Comparison of ENCODE assay signal across 8 mouse cellular contexts in the genomic region with DNA sequence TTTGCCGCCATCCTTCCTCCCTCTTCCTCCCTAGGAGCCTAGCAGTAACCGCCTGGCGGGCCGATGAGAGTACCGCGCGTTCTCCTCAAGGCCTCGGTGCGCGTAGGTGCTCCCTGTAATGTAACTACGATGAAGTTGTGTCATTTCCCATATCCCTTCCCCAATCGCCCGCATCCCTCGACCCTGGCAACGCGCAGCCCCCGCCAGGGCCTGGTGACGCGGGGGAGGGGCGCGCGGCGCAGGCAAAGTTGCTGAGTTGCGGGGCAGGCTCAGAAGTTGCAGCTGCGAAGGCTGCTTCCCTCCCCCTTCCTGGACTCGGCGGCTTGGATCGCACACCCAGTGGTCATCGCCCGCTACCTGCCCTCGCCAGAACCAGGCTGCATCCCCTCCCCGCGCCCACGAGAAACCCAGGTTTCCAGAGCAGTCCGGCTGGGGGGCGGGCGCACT. TPM values are rescaled to one million over a fixed set of nuclear protein-coding genes. Genes with fewer than 3 reads are reported as not detected.
A peak's percentile ranks its signal among the peaks of the same experiment; 100 is the strongest.
DNase-seq lines count a peak whose midpoint lies in the region; ATAC-seq and TF ChIP-seq lines count a peak whose summit lies in the region.

A gene (plus strand): TSS at position 254 of the 447 bp plus-strand sequence.

- no peaks in the 10 kb centered on the region for H3K9me3 ChIP-seq in hindbrain, embryonic 16.5 days (ENCODE audit: control insufficient read depth, low read length)

- peak within 1 kb of the TSS; percentile 69 for H3K9ac ChIP-seq in hindbrain, embryonic 16.5 days (ENCODE audit: low read depth, low read length)

- no peaks in the 10 kb centered on the region for H3K27me3 ChIP-seq in Patski
- no peaks in the 10 kb centered on the region; the same call in 1 of the 2 replicates for H3K27me3 ChIP-seq in hindbrain, embryonic 16.5 days (replicated peaks; ENCODE audit: control insufficient read depth, insufficient read depth, low read length)

- H3K4me2 ChIP-seq in hindbrain, embryonic 16.5 days (ENCODE audit: low read length), result peak within 1 kb of the TSS; percentile 100

- peaks cover 10% of the 10 kb centered on the region for H3K4me1 ChIP-seq in hindbrain, embryonic 16.5 days (ENCODE audit: control insufficient read depth, insufficient read depth, low read depth, low read length)

- H3K36me3 ChIP-seq in hindbrain, embryonic 16.5 days (ENCODE audit: control insufficient read depth, insufficient read depth, low read length), result no peaks in the 10 kb centered on the region
- H3K36me3 ChIP-seq in macrophage (ENCODE audit: inconsistent target), result no peaks in the 10 kb centered on the region

- H3K79me2 ChIP-seq in macrophage (ENCODE audit: inconsistent target), result peaks cover 42% of the 10 kb centered on the region

- 0% methylated on average over 36 of the region's 37 CpGs for WGBS in hindbrain, embryonic 16.5 days
- 5% methylated on average over 34 of the region's 37 CpGs for WGBS in macrophage (ENCODE audit: missing documents)

- POLR2A ChIA-PET in Patski (lab: Charles Lee), result no interaction called here

- ATAC-seq in Patski, result no peak
- peak; percentile 75 for ATAC-seq in hindbrain, embryonic 16.5 days
- ATAC-seq in activated CD4-positive, CD25-positive, alpha-beta regulatory T cell, adult 4 months, result no peak

- DNase-seq in Patski (ENCODE audit: low read depth, low spot score), result no peak
- DNase-seq in embryo, embryonic 10 days (ENCODE audit: low spot score), result peak; percentile 63
- DNase-seq in gastrocnemius, postnatal 10 days, result peak; percentile 59
- DNase-seq in left cerebral cortex, adult 8-10 months (ENCODE audit: low spot score in 2 of 2), result peak; percentile 10 to 25
- DNase-seq in right cerebral cortex, adult 18-20 months, result peak; percentile 31

- CTCF ChIA-PET in Patski (lab: Charles Lee), result no interaction called here

- peak within 1 kb of the TSS; percentile 3; the same call in 1 of the 2 replicates for H3K27ac ChIP-seq in hindbrain, embryonic 16.5 days (ENCODE audit: low read depth, low read length)
- peak within 1 kb of the TSS; percentile 96 for H3K27ac ChIP-seq in macrophage

- TF ChIP-seq CTCF in Patski (IDR thresholded peaks at IDR 0.05), result no peak

- H3K4me3 ChIP-seq in hindbrain, embryonic 16.5 days (ENCODE audit: low read length), result peak within 1 kb of the TSS; percentile 70
- H3K4me3 ChIP-seq in macrophage (ENCODE audit: inconsistent target), result peak within 1 kb of the TSS; percentile 67

- in situ Hi-C loops in Patski (cut with MboI; ENCODE audit: low pct_unique_long_range_greater_than_20kb), result no loop called here

RNA-seq across cellular contexts. Expression of the gene that starts here (rescaled TPM):
- polyA plus RNA-seq in Patski (2021) (21.1 TPM), macrophage (2018) (32.3 to 46.4 TPM (median 42.2 TPM) in 3 replicates)
- 10 to 100 TPM; 33.1 to 45.5 TPM for total RNA-seq in gastrocnemius, postnatal 10 days (2021)
- polyA plus RNA-seq in hindbrain, embryonic 16.5 days (2015; fragmentation: Nextera tagmentation; extraction: Ambion mirVana), result 2.0 and 3.9 TPM in 2 replicates
- 10 to 100 TPM; 30.6 to 49.4 (median 43.4) TPM for total RNA-seq in left cerebral cortex, adult 8-10 months (2022)
- total RNA-seq in macrophage (2018; cell fraction: chromatin; rRNA removed), result 100 to 1,000 TPM in 24 of 26 experiments, 10 to 100 TPM in 2; 86.7 to 355 (median 269) TPM
- 100 to 1,000 TPM in 6 of 26 experiments, 10 to 100 TPM in 20; 23.4 to 123 (median 78.1) TPM for total RNA-seq in macrophage (2018; cell fraction: cytosol; rRNA removed)
- total RNA-seq in macrophage (2018; cell fraction: nucleus; rRNA removed), result 100 to 1,000 TPM in 21 of 26 experiments, 10 to 100 TPM in 5; 66.6 to 270 (median 170) TPM
- 1 to 10 TPM; 3.0 to 4.9 TPM for polyA plus RNA-seq in activated CD4-positive, CD25-positive, alpha-beta regulatory T cell, adult 4 months (2017; shearing (Covaris generic))
